Mouse (Mus musculus) heart, adult 18-20 months (tissue): Measurements from ENCODE around the gene Polm. TPM values are rescaled to one million over a fixed set of nuclear protein-coding genes. Genes with fewer than 3 reads are reported as not detected.

ENCODE experiments used
- total RNA-seq, 2 experiments: library from RNA; stranded (reverse); gene quantifications; 2 replicates each; pipeline ENCODE4 v1.2.3; 2021

The Polm gene
- total RNA-seq, 2 experiments from 2014 or later = 1.7 to 3.3 TPM

Other genes with a start within 250 kb of the Polm start
- gene Mrps24, start 122.3 kb downstream of the Polm start, total RNA-seq = 100 to 1,000 TPM; 152 to 158 TPM
- gene Urgcp, start 75.6 kb downstream of the Polm start, total RNA-seq = 10 to 100 TPM; 58.9 to 59.4 TPM
- gene Dbnl, start 49.5 kb downstream of the Polm start, total RNA-seq = 10 to 100 TPM; 29.3 to 31.6 TPM
- gene Pgam2, start 34.3 kb downstream of the Polm start, total RNA-seq = 1,000 to 10,000 TPM in 1 of 2 experiments, 100 to 1,000 TPM in 1; 827 to 1,050 TPM
- gene Aebp1, start 23.9 kb upstream of the Polm start, total RNA-seq = 10 to 100 TPM; 16.4 to 26.9 TPM
- 10 to 100 TPM; 35.4 to 40.6 TPM for gene Pold2, start 40.3 kb upstream of the Polm start, total RNA-seq
- gene Myl7, start 60.8 kb upstream of the Polm start, total RNA-seq = 100 to 1,000 TPM; 602 to 633 TPM
- gene Gck, start 112.1 kb upstream of the Polm start, total RNA-seq = 10 to 100 TPM; 15.4 to 18.5 TPM
- 10 to 100 TPM; 59.5 to 71.5 TPM for gene Ykt6, start 117.7 kb upstream of the Polm start, total RNA-seq
- gene Camk2b, start 228.3 kb upstream of the Polm start, total RNA-seq = 1 to 10 TPM; 7.2 to 8.1 TPM